Mouse (Mus musculus): ENCODE data around the gene Gm20662.

Gm20662 gene

GRCm38 (mm10) chr9:107966676-107967075 is 29.5 kb upstream of the Gm20662 start:
- CTCF ChIA-PET, result interaction anchor here in 3 of 4 experiments (0.9 to 1.3 kb wide), 3 partner anchors 19 to 44 kb away, joined by 3 read pairs; partner anchors contain the start of gene Inka1 (in 2 of the 3)
- POLR2A ChIA-PET, result interaction anchor here in 2 of 4 experiments (0.8 to 2.1 kb wide), 6 partner anchors 9 to 87 kb away, joined by 3 to 6 read pairs (median 3); partner anchors contain the start of genes Amigo3 (in 1 of the 2) and Ip6k1 (in 1 of the 2)

DNA sequence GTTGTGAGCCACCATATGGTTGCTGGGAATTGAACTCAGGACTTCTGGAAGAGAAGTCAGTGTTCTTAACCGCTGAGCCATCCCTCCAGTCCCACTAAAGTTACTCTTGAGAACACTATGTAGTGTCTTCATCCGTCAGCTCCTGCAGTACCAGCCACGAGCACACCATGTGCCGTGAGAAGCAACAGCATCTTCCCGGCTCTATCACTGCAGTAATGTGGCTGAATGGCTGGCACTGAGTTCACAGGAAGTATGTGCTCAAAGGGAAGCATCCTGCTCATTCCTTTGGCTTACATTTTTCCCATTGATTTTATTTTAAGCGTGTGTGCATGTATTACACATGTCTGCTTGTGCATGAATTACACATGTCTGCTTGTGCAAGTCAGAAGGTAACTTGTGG is 28.7 kb upstream of the Gm20662 start:
- ChIA-PET POLR2A (interaction anchor here in 2 of 4 experiments (0.8 to 2.1 kb wide), 5 partner anchors 10 to 86 kb away, joined by 3 to 9 read pairs (median 6); partner anchors contain the start of genes Ip6k1 (in 2 of the 2) and Amigo3 (in 1 of the 2)), CTCF (interaction anchor here in 3 of 4 experiments (0.8 to 1.1 kb wide), 3 partner anchors 18 to 100 kb away, joined by 3 to 4 read pairs (median 3); partner anchors contain the start of gene Inka1 (in 1 of the 3))

- POLR2A ChIA-PET, result interaction anchor here in 2 of 4 experiments (1.0 to 2.1 kb wide), 5 partner anchors 13 to 38 kb away, joined by 3 to 9 read pairs (median 6); partner anchors contain the start of genes Ip6k1 (in 2 of the 2) and Inka1 (in 1 of the 2)
- CTCF ChIA-PET, result interaction anchor here in 2 of 4 experiments (0.6 to 1.1 kb wide), 2 partner anchors 14 to 99 kb away, joined by 3 to 4 read pairs; partner anchors contain the start of gene Gm20661 (in 1 of the 2)
Observed at GRCm38 (mm10) chr9:107968531-107968930, 27.6 kb upstream of the Gm20662 start.

- ChIA-PET CTCF (interaction anchor here in 3 of 4 experiments (0.6 to 4.2 kb wide), 7 partner anchors 9 to 411 kb away, joined by 3 to 27 read pairs (median 6); partner anchors contain the start of genes Amigo3 (in 1 of the 3) and Inka1 (in 1 of the 3)), POLR2A (interaction anchor here in 3 of 4 experiments (0.8 to 4.9 kb wide), 16 partner anchors 9 to 114 kb away, joined by 3 to 38 read pairs (median 7); partner anchors contain the start of genes Inka1 (in 3 of the 3), Ip6k1 (in 2 of the 3), Cdhr4 (in 1 of the 3) and Gm20661 (in 1 of the 3))
Observed at GRCm38 (mm10) chr9:107970311-107970710, 25.8 kb upstream of the Gm20662 start.

- CTCF ChIA-PET, result interaction anchor here (0.5 to 4.2 kb wide), 25 partner anchors 8 to 262 kb away, joined by 3 to 27 read pairs (median 4); partner anchors contain the start of genes Amigo3 (in 2 of the 4) and Inka1 (in 1 of the 4)
Observed at GRCm38 (mm10) chr9:107971690-107972541, 24.2 kb upstream of the Gm20662 start.

GRCm38 (mm10) chr9:107974491-107975171 is 21.5 kb upstream of the Gm20662 start:
- ChIA-PET CTCF (interaction anchor here in 2 of 4 experiments (0.6 to 1.5 kb wide), 3 partner anchors 11 to 330 kb away, joined by 3 to 6 read pairs (median 3); partner anchors contain the start of gene Inka1 (in 1 of the 2)), POLR2A (interaction anchor here in 3 of 4 experiments (0.7 to 2.5 kb wide), 8 partner anchors 10 to 103 kb away, joined by 3 to 18 read pairs (median 4); partner anchors contain the start of genes Inka1 (in 2 of the 3) and Ip6k1 (in 1 of the 3))

More at GRCm38 (mm10) chr9:107971690-107972541, 24.2 kb upstream of the Gm20662 start:
- POLR2A ChIA-PET, result interaction anchor here (0.5 to 4.9 kb wide), 41 partner anchors 8 to 169 kb away, joined by 3 to 38 read pairs (median 5); partner anchors contain the start of genes Amigo3 (in 3 of the 4), Inka1 (in 3 of the 4), Ip6k1 (in 3 of the 4) and Gm20661 (in 2 of the 4)

- ChIA-PET CTCF (interaction anchor here in 3 of 4 experiments (0.6 to 1.6 kb wide), 13 partner anchors 10 to 91 kb away, joined by 3 to 6 read pairs (median 3); partner anchors contain the start of gene Inka1 (in 2 of the 3)), POLR2A (interaction anchor here in 3 of 4 experiments (0.6 to 2.5 kb wide), 17 partner anchors 9 to 192 kb away, joined by 3 to 18 read pairs (median 4); partner anchors contain the start of genes Inka1 (in 3 of the 3), Ip6k1 (in 2 of the 3), Amigo3 (in 1 of the 3) and Cdhr4 (in 1 of the 3))
Observed at GRCm38 (mm10) chr9:107975399-107976386, 20.5 kb upstream of the Gm20662 start, which contains the start of gene Uba7. TSS of gene Uba7 (plus strand) at chr9:107975505.

GRCm38 (mm10) chr9:107978815-107979214 is 17.3 kb upstream of the Gm20662 start:
- ChIA-PET POLR2A (interaction anchor here in 2 of 4 experiments (0.6 to 1.5 kb wide), 2 partner anchors 16 to 390 kb away, joined by 4 read pairs; no protein-coding TSS in a partner anchor), CTCF (no interaction called here)

DNA sequence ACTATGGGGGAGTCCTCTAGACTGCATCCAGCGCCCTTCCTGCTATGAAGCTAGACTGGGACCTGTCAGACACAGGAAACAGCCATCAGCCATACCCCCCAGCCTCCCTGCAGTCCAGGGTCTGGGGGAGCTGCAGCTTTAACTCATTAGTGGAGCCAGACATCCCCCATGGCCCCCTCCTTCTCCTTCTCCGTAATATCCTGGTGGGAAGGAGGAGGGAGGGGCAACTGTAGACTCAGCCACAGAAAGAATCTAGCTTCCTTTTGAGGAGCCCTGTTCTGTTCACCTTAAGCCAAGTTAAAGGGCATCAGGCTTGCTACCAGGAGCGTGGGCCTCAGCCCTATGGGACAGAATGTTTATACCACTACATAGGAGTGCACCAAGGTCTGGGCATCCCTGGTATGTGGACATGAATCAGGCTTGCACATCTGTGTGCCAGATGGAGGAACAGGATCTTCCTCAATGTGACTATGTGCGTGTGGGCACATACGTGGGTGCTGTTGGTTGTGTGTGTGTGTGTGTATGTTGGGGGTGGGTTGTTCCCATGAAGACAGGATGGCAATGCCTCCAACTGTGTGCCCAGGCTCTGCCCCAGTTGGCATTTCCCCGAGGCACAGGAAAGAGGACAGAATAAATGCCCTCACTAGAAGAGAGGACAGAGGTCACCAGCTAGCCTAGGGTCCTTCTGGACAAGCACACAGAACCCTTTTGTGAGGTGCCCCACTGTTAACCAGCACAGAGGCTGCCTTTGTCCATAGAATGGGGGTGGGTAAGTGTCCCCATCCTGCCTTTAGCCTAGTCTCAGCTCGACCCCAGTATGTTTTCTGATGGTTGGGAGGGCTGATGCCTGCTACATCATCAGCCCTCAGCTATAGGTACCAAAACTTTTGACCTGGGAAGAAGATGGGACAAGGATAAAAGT is 14.2 kb upstream of the Gm20662 start:
- POLR2A ChIA-PET, result interaction anchor here in 3 of 4 experiments (0.5 to 4.7 kb wide), 22 partner anchors 8 to 338 kb away, joined by 3 to 31 read pairs (median 4); partner anchors contain the start of genes Cdhr4 (in 2 of the 3) and Ip6k1 (in 1 of the 3)

GRCm38 (mm10) chr9:107982681-107983346 is 13.3 kb upstream of the Gm20662 start, which contains the start of gene Gm20661:
TSS of gene Gm20661 (plus strand) at chr9:107983058.
- CTCF ChIA-PET, result interaction anchor here (0.5 to 2.2 kb wide), 14 partner anchors 13 to 82 kb away, joined by 3 to 7 read pairs (median 4); partner anchors contain the start of genes Amigo3 (in 1 of the 4) and Ip6k1 (in 1 of the 4)
- POLR2A ChIA-PET, result interaction anchor here in 3 of 4 experiments (0.6 to 4.7 kb wide), 17 partner anchors 9 to 546 kb away, joined by 3 to 31 read pairs (median 4); partner anchors contain the start of genes Cdhr4 (in 2 of the 3) and Ip6k1 (in 1 of the 3)

More for the DNA sequence above, 14.2 kb upstream of the Gm20662 start:
- CTCF ChIA-PET, result interaction anchor here in 3 of 4 experiments (0.8 to 2.2 kb wide), 12 partner anchors 10 to 155 kb away, joined by 3 to 7 read pairs (median 4); partner anchors contain the start of gene Amigo3 (in 1 of the 3)

DNA sequence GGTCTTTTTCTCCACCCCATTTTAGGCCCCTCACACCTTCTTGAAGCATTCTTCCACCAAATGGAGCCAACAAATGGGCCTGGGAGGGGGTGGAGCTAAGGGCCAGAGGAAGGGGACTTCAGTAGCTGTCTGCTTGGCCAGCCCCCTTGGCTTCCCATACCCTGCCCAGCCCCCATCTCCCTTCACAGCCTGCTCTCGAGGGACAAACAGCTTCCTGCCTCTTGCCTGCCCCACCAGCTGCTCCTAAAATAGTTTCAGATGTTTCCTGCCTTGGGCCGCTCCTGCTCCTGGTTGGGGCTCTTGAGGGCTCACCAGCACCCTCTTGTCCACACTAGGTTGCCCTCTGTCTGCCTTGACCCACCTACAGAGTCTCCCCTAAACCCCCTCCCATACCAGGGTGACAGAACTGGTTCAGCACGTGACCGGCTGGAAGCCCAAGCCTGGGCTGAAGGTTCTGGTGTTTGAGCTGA is 12.7 kb upstream of the Gm20662 start:
- ChIA-PET POLR2A (interaction anchor here in 3 of 4 experiments (0.6 to 4.7 kb wide), 18 partner anchors 8 to 546 kb away, joined by 3 to 31 read pairs (median 4); partner anchors contain the start of genes Cdhr4 (in 2 of the 3), Gpx1 (in 1 of the 3), Rbm6 (in 1 of the 3) and Uba7 (in 1 of the 3)), CTCF (interaction anchor here in 3 of 4 experiments (0.5 to 2.0 kb wide), 10 partner anchors 14 to 250 kb away, joined by 3 to 7 read pairs (median 4); partner anchors contain the start of genes Amigo3 (in 1 of the 3) and Ip6k1 (in 1 of the 3))

- ChIA-PET POLR2A (interaction anchor here in 3 of 4 experiments (0.6 to 4.7 kb wide), 13 partner anchors 8 to 355 kb away, joined by 3 to 31 read pairs (median 5); partner anchors contain the start of genes Cdhr4 (in 1 of the 3), Gpx1 (in 1 of the 3), Rbm6 (in 1 of the 3) and Uba7 (in 1 of the 3)), CTCF (interaction anchor here in 2 of 4 experiments (0.5 to 2.0 kb wide), 5 partner anchors 18 to 300 kb away, joined by 3 to 7 read pairs (median 4); partner anchors contain the start of gene Ip6k1 (in 1 of the 2))
Observed at GRCm38 (mm10) chr9:107984052-107984753, 11.9 kb upstream of the Gm20662 start.

DNA sequence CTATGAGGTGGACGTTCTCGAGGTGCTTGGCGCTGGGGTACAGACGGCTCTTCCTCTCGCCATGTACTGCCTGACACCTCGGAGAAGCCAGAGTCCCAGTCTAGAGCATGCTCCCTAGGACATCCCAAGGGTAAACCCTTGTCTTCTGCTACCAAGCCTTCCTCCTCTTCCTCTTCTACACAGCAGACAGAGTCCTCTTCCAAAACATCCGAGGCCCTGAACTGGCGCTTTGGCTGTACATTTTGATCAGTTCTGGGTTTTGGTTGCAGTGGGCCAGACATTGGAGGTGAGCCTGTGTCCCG is 11.4 kb upstream of the Gm20662 start:
- POLR2A ChIA-PET, result interaction anchor here in 3 of 4 experiments (1.0 to 3.0 kb wide), 19 partner anchors 8 to 112 kb away, joined by 3 to 35 read pairs (median 5); partner anchors contain the start of genes Ip6k1 (in 2 of the 3), Actl11 (in 1 of the 3), Gm20662 (in 1 of the 3) and Rbm6 (in 1 of the 3)
- CTCF ChIA-PET, result interaction anchor here (1.1 to 1.8 kb wide), 10 partner anchors 10 to 300 kb away, joined by 3 to 16 read pairs (median 5); partner anchors contain the start of genes Ip6k1 (in 2 of the 4) and Amigo3 (in 1 of the 4)

Data from embryonic stem cell, embryonic (primary cell).